Mouse (Mus musculus) megakaryocyte, embryonic 14.5 days (primary cell): ENCODE measurements around the gene Fli1.

Experiments used
- FLI1 ChIP-seq: IDR thresholded peaks from 2 replicates; pipeline ENCODE4 v1.6.1; 2012; ENCODE audit warnings: low read length, inconsistent platforms, mixed read lengths
- GATA1 ChIP-seq: IDR thresholded peaks from 3 replicates; pipeline ENCODE4 v1.6.1; 2012; ENCODE audit warnings: mixed read lengths, low read length, inconsistent platforms, borderline replicate concordance

- TF ChIP-seq GATA1 (no peak), FLI1 (no peak)
Measured at GRCm38 (mm10) chr9:32480418-32480817, 62.2 kb downstream of the Fli1 start.
